Mouse (Mus musculus) hindbrain, embryonic 15.5 days (tissue): ENCODE data around the gene Tns1. TPM values are rescaled to one million over a fixed set of nuclear protein-coding genes. Genes with fewer than 3 reads are reported as not detected.

Source experiments
- ATAC-seq: fragments of 200-750 bp; cut with Nextera tagmentation; 2 replicates; pipeline ENCODE4 v1.8.0; 2017; ENCODE audit warnings: low read depth, moderate number of reproducible peaks, moderate TSS enrichment; ENCODE audit not compliant: low FRiP score
- H3K27ac ChIP-seq: fragments of 300-500 bp; sonication (generic); replicated peaks from 2 replicates; pipeline ENCODE4 v1.5.1; 2015; ENCODE audit warnings: mild to moderate bottlenecking, inconsistent platforms
- H3K27me3 ChIP-seq: fragments of 300-500 bp; sonication (generic); 2 replicates; pipeline ENCODE4 v1.6.1; 2015; ENCODE audit warnings: control low read depth, inconsistent platforms
- H3K36me3 ChIP-seq: fragments of 300-500 bp; sonication (generic); 2 replicates; pipeline ENCODE4 v1.6.1; 2015; ENCODE audit warnings: control low read depth, inconsistent platforms
- H3K4me1 ChIP-seq: fragments of 300-500 bp; sonication (generic); replicated peaks from 2 replicates; pipeline ENCODE4 v1.6.1; 2015; ENCODE audit warnings: control low read depth, inconsistent platforms
- H3K4me2 ChIP-seq: fragments of 300-500 bp; sonication (generic); 2 replicates; pipeline ENCODE4 v1.6.1; 2015; ENCODE audit warnings: moderate library complexity, mild to moderate bottlenecking, inconsistent platforms
- H3K4me3 ChIP-seq: fragments of 300-500 bp; sonication (generic); 2 replicates; pipeline ENCODE4 v1.5.1; 2015; ENCODE audit warnings: mild to moderate bottlenecking, inconsistent platforms
- H3K9ac ChIP-seq: fragments of 300-500 bp; sonication (generic); 2 replicates; pipeline ENCODE4 v1.6.1; 2015; ENCODE audit warnings: inconsistent platforms
- H3K9me3 ChIP-seq: fragments of 300-500 bp; sonication (generic); 2 replicates; pipeline ENCODE4 v1.6.1; 2016; ENCODE audit warnings: control low read depth, inconsistent platforms
- WGBS: fragments of 180-500 bp; shearing (Covaris S2); methylation state at CpG from one replicate; pipeline ENCODE4 v1.1.7; 2015; 5-methylcytosine and 5-hydroxymethylcytosine counted together
- polyA plus RNA-seq: library from polyadenylated mRNA; unstranded; fragments of >200 nt; fragmentation: Nextera tagmentation; extraction: Ambion mirVana; gene quantifications from 2 replicates; pipeline ENCODE4 v1.2.1, GENCODE M21; 2015

The Tns1 gene
- polyA plus RNA-seq, 1 experiment from 2014 or later, result 13.5 TPM

GRCm38 (mm10) chr1:74119115-74119514, 5.1 kb downstream of the Tns1 start:
- WGBS, result 44% methylated on average over 1 of the region's 1 CpGs
- no peak overlapping the region for H3K9ac ChIP-seq
- H3K27me3 ChIP-seq, result peaks cover 16% of the 10 kb centered on the region
- peaks cover 15% of the 10 kb centered on the region for H3K4me1 ChIP-seq
- H3K36me3 ChIP-seq, result no peaks in the 10 kb centered on the region
- peak; percentile 53; the same call in 1 of the 2 replicates for ATAC-seq
- H3K27ac ChIP-seq, result no peak overlapping the region
- no peak overlapping the region for H3K4me2 ChIP-seq
- no peak overlapping the region for H3K4me3 ChIP-seq
- no peaks in the 10 kb centered on the region for H3K9me3 ChIP-seq

- Histone ChIP-seq H3K4me3 (no peak overlapping the region), H3K4me1 (peaks cover 17% of the 10 kb centered on the region), H3K9ac (no peak overlapping the region), H3K27me3 (peaks cover 6% of the 10 kb centered on the region), H3K36me3 (no peaks in the 10 kb centered on the region), H3K9me3 (no peaks in the 10 kb centered on the region), H3K4me2 (no peak overlapping the region), H3K27ac (no peak overlapping the region)
- WGBS, result 87% methylated on average over 6 of the region's 6 CpGs
- no peak for ATAC-seq
These were observed 6.4 kb downstream of the Tns1 start for GRCm38 (mm10) chr1:74117876-74118275.

- no peaks in the 10 kb centered on the region for H3K27me3 ChIP-seq
- H3K9ac ChIP-seq, result no peak overlapping the region
- WGBS, result 54% methylated on average over 3 of the region's 3 CpGs
- no peak overlapping the region for H3K4me3 ChIP-seq
- no peak overlapping the region for H3K4me2 ChIP-seq
- peaks cover 32% of the 10 kb centered on the region for H3K4me1 ChIP-seq
- H3K27ac ChIP-seq, result no peak overlapping the region
- no peaks in the 10 kb centered on the region for H3K36me3 ChIP-seq
- H3K9me3 ChIP-seq, result no peaks in the 10 kb centered on the region
- no peak for ATAC-seq
These were observed 11.2 kb downstream of the Tns1 start for GRCm38 (mm10) chr1:74113071-74113470.

GRCm38 (mm10) chr1:74111696-74112030, 12.6 kb downstream of the Tns1 start:
- no peak overlapping the region for H3K4me3 ChIP-seq
- H3K9me3 ChIP-seq, result no peaks in the 10 kb centered on the region
- 11% methylated on average over 6 of the region's 6 CpGs for WGBS
- ATAC-seq, result no peak
- H3K4me1 ChIP-seq, result peaks cover 32% of the 10 kb centered on the region
- peak overlapping the region; percentile 75; the same call in 1 of the 2 replicates for H3K27ac ChIP-seq
- 0 out of 2 replicates have a peak overlapping the region, but pooled peaks have one; percentile 9 for H3K4me2 ChIP-seq
- no peaks in the 10 kb centered on the region for H3K36me3 ChIP-seq
- no peaks in the 10 kb centered on the region for H3K27me3 ChIP-seq
- no peak overlapping the region for H3K9ac ChIP-seq

- peaks cover 32% of the 10 kb centered on the region for H3K4me1 ChIP-seq
- no peaks in the 10 kb centered on the region for H3K9me3 ChIP-seq
- no peak overlapping the region for H3K9ac ChIP-seq
- no peaks in the 10 kb centered on the region for H3K36me3 ChIP-seq
- ATAC-seq, result peak; percentile 89
- no peaks in the 10 kb centered on the region for H3K27me3 ChIP-seq
- 10% methylated on average over 8 of the region's 8 CpGs for WGBS
- no peak overlapping the region for H3K4me3 ChIP-seq
- H3K4me2 ChIP-seq, result 0 out of 2 replicates have a peak overlapping the region, but pooled peaks have one; percentile 9
- H3K27ac ChIP-seq, result peak overlapping the region; percentile 75
These were observed 13.1 kb downstream of the Tns1 start for GRCm38 (mm10) chr1:74110932-74111695.

- H3K9me3 ChIP-seq, result no peaks in the 10 kb centered on the region
- H3K36me3 ChIP-seq, result no peaks in the 10 kb centered on the region
- no peak for ATAC-seq
- no peak overlapping the region for H3K27ac ChIP-seq
- H3K4me1 ChIP-seq, result peaks cover 42% of the 10 kb centered on the region
- no peak overlapping the region for H3K4me2 ChIP-seq
- H3K4me3 ChIP-seq, result no peak overlapping the region
- H3K9ac ChIP-seq, result no peak overlapping the region
- WGBS, result 35% methylated on average over 2 of the region's 2 CpGs
- H3K27me3 ChIP-seq, result no peaks in the 10 kb centered on the region
These were observed 14.6 kb downstream of the Tns1 start for GRCm38 (mm10) chr1:74109670-74110069.

- Histone ChIP-seq H3K4me2 (no peak overlapping the region), H3K4me3 (no peak overlapping the region), H3K9ac (no peak overlapping the region), H3K36me3 (no peaks in the 10 kb centered on the region), H3K4me1 (peaks cover 56% of the 10 kb centered on the region), H3K9me3 (no peaks in the 10 kb centered on the region), H3K27me3 (no peaks in the 10 kb centered on the region), H3K27ac (no peak overlapping the region)
- no peak for ATAC-seq
- 70% methylated on average over 4 of the region's 5 CpGs for WGBS
These were observed 16.2 kb downstream of the Tns1 start for GRCm38 (mm10) chr1:74107931-74108618.

- Histone ChIP-seq H3K27ac (no peak overlapping the region), H3K9me3 (no peaks in the 10 kb centered on the region), H3K4me3 (no peak overlapping the region), H3K36me3 (no peaks in the 10 kb centered on the region), H3K4me2 (no peak overlapping the region), H3K9ac (no peak overlapping the region), H3K27me3 (no peaks in the 10 kb centered on the region), H3K4me1 (peaks cover 50% of the 10 kb centered on the region)
- 76% methylated on average over 6 of the region's 6 CpGs for WGBS
- ATAC-seq, result no peak
These were observed 18.0 kb downstream of the Tns1 start for GRCm38 (mm10) chr1:74106214-74106613.

- 70% methylated on average over 4 of the region's 4 CpGs for WGBS
- Histone ChIP-seq H3K36me3 (no peaks in the 10 kb centered on the region), H3K27ac (no peak overlapping the region), H3K9ac (no peak overlapping the region), H3K27me3 (no peaks in the 10 kb centered on the region; the same call in 1 of the 2 replicates), H3K4me1 (peaks cover 44% of the 10 kb centered on the region), H3K4me3 (no peak overlapping the region), H3K9me3 (no peaks in the 10 kb centered on the region), H3K4me2 (no peak overlapping the region)
- ATAC-seq, result no peak
These were observed 18.6 kb downstream of the Tns1 start for GRCm38 (mm10) chr1:74105660-74106059.

- Histone ChIP-seq H3K4me1 (peaks cover 47% of the 10 kb centered on the region), H3K4me2 (no peak overlapping the region), H3K9ac (no peak overlapping the region), H3K9me3 (no peaks in the 10 kb centered on the region), H3K27me3 (peaks cover 9% of the 10 kb centered on the region), H3K4me3 (no peak overlapping the region), H3K36me3 (no peaks in the 10 kb centered on the region), H3K27ac (peak overlapping the region; percentile 70)
- 13% methylated on average over 6 of the region's 6 CpGs for WGBS
- ATAC-seq, result peak; percentile 74
These were observed 20.4 kb downstream of the Tns1 start for GRCm38 (mm10) chr1:74103654-74104353.

GRCm38 (mm10) chr1:74099001-74099435, 25.2 kb downstream of the Tns1 start:
- Histone ChIP-seq H3K4me2 (peak overlapping the region; percentile 99), H3K36me3 (no peaks in the 10 kb centered on the region), H3K27ac (peak overlapping the region; percentile 63), H3K4me1 (peaks cover 57% of the 10 kb centered on the region), H3K9me3 (no peaks in the 10 kb centered on the region), H3K4me3 (peak overlapping the region; percentile 60), H3K27me3 (peaks cover 9% of the 10 kb centered on the region), H3K9ac (peak overlapping the region; percentile 67)
- WGBS, result 2% methylated on average over 13 of the region's 14 CpGs
- ATAC-seq, result peak; percentile 20; the same call in 1 of the 2 replicates
